Mouse (Mus musculus): ENCODE measurements at regions not wholly inside any gene's neighbourhood (a gene's known extent, or its start where the extent isn't known, plus 50 kb on each side); places are given as distances from the start of the nearest gene placed in this dataset.
A peak's percentile ranks its signal among the peaks of the same experiment; 100 is the strongest.

GRCm38 (mm10) chr2:33974737-33975422 lies 87.1 kb upstream of the Mvb12b start:
- Histone ChIP-seq H3K4me2 (ENCODE audit: low read depth, low read length) (no peak overlapping the region), H3K4me1 (ENCODE audit: control insufficient read depth, insufficient read depth, low read length) (peaks cover 15% of the 10 kb centered on the region), H3K9ac (replicated peaks; ENCODE audit: low read depth, low read length) (no peak overlapping the region), H3K9me3 (ENCODE audit: control insufficient read depth, low read length) (no peaks in the 10 kb centered on the region), H3K27me3 (ENCODE audit: control insufficient read depth, insufficient read depth, low read length) (no peaks in the 10 kb centered on the region), H3K27ac (ENCODE audit: low read depth, low read length) (peak overlapping the region; percentile 52), H3K4me3 (ENCODE audit: low read depth, low read length) (no peak overlapping the region), H3K36me3 (ENCODE audit: control insufficient read depth, insufficient read depth, low read length) (no peaks in the 10 kb centered on the region)
- ATAC-seq (ENCODE audit: low read depth) = 0 out of 2 replicates have a peak, but pooled peaks have one; percentile 36
- 41% methylated on average over 15 of the region's 15 CpGs for WGBS

- Histone ChIP-seq H3K4me3 (ENCODE audit: low read depth, low read length) (no peak overlapping the region), H3K36me3 (ENCODE audit: control insufficient read depth, insufficient read depth, low read length) (no peaks in the 10 kb centered on the region), H3K4me1 (ENCODE audit: control insufficient read depth, insufficient read depth, low read length) (peaks cover 15% of the 10 kb centered on the region), H3K9me3 (ENCODE audit: control insufficient read depth, low read length) (no peaks in the 10 kb centered on the region), H3K27ac (ENCODE audit: low read depth, low read length) (peak overlapping the region; percentile 52), H3K4me2 (ENCODE audit: low read depth, low read length) (no peak overlapping the region), H3K9ac (replicated peaks; ENCODE audit: low read depth, low read length) (no peak overlapping the region), H3K27me3 (ENCODE audit: control insufficient read depth, insufficient read depth, low read length) (no peaks in the 10 kb centered on the region)
- 0 out of 2 replicates have a peak, but pooled peaks have one; percentile 16 for ATAC-seq (ENCODE audit: low read depth)
- 93% methylated on average over 3 of the region's 3 CpGs for WGBS
Measured at GRCm38 (mm10) chr2:33974031-33974430, 86.3 kb upstream of the Mvb12b start.

GRCm38 (mm10) chr2:33973213-33973834 lies 85.6 kb upstream of the Mvb12b start:
- Histone ChIP-seq H3K4me1 (ENCODE audit: control insufficient read depth, insufficient read depth, low read length) (peaks cover 15% of the 10 kb centered on the region), H3K4me2 (ENCODE audit: low read depth, low read length) (no peak overlapping the region), H3K27me3 (ENCODE audit: control insufficient read depth, insufficient read depth, low read length) (no peaks in the 10 kb centered on the region), H3K27ac (ENCODE audit: low read depth, low read length) (peak overlapping the region; percentile 52), H3K9me3 (ENCODE audit: control insufficient read depth, low read length) (no peaks in the 10 kb centered on the region), H3K36me3 (ENCODE audit: control insufficient read depth, insufficient read depth, low read length) (no peaks in the 10 kb centered on the region), H3K4me3 (ENCODE audit: low read depth, low read length) (no peak overlapping the region), H3K9ac (replicated peaks; ENCODE audit: low read depth, low read length) (no peak overlapping the region)
- 60% methylated on average over 4 of the region's 4 CpGs for WGBS
- ATAC-seq (ENCODE audit: low read depth) = peak; percentile 82

GRCm38 (mm10) chr2:33966984-33967421 lies 79.3 kb upstream of the Mvb12b start:
- peak; percentile 56; the same call in 1 of the 2 replicates for ATAC-seq (ENCODE audit: low read depth)
- peak overlapping the region; percentile 44 for H3K27ac ChIP-seq (ENCODE audit: low read depth, low read length)
- H3K36me3 ChIP-seq (ENCODE audit: control insufficient read depth, insufficient read depth, low read length) = no peaks in the 10 kb centered on the region
- H3K9ac ChIP-seq (replicated peaks; ENCODE audit: low read depth, low read length) = 0 out of 2 replicates have a peak overlapping the region, but pooled peaks have one; percentile 28
- 34% methylated on average over 7 of the region's 7 CpGs for WGBS
- no peaks in the 10 kb centered on the region for H3K27me3 ChIP-seq (ENCODE audit: control insufficient read depth, insufficient read depth, low read length)
- peak overlapping the region; percentile 34 for H3K4me2 ChIP-seq (ENCODE audit: low read depth, low read length)
- no peaks in the 10 kb centered on the region for H3K9me3 ChIP-seq (ENCODE audit: control insufficient read depth, low read length)
- 0 out of 2 replicates have a peak overlapping the region, but pooled peaks have one; percentile 9 for H3K4me3 ChIP-seq (ENCODE audit: low read depth, low read length)
- peaks cover 9% of the 10 kb centered on the region for H3K4me1 ChIP-seq (ENCODE audit: control insufficient read depth, insufficient read depth, low read length)

- H3K9me3 ChIP-seq (ENCODE audit: control insufficient read depth, low read length) = no peaks in the 10 kb centered on the region
- H3K4me1 ChIP-seq (ENCODE audit: control insufficient read depth, insufficient read depth, low read length) = peaks cover 9% of the 10 kb centered on the region
- H3K27me3 ChIP-seq (ENCODE audit: control insufficient read depth, insufficient read depth, low read length) = no peaks in the 10 kb centered on the region
- peak; percentile 18; the same call in 1 of the 2 replicates for ATAC-seq (ENCODE audit: low read depth)
- H3K4me3 ChIP-seq (ENCODE audit: low read depth, low read length) = 0 out of 2 replicates have a peak overlapping the region, but pooled peaks have one; percentile 9
- peak overlapping the region; percentile 34 for H3K4me2 ChIP-seq (ENCODE audit: low read depth, low read length)
- WGBS = 20% methylated on average over 35 of the region's 35 CpGs
- H3K36me3 ChIP-seq (ENCODE audit: control insufficient read depth, insufficient read depth, low read length) = no peaks in the 10 kb centered on the region
- 0 out of 2 replicates have a peak overlapping the region, but pooled peaks have one; percentile 28 for H3K9ac ChIP-seq (replicated peaks; ENCODE audit: low read depth, low read length)
- H3K27ac ChIP-seq (ENCODE audit: low read depth, low read length) = peak overlapping the region; percentile 44
Measured at GRCm38 (mm10) chr2:33966389-33966983, 78.7 kb upstream of the Mvb12b start.

GRCm38 (mm10) chr2:33964096-33964495 lies 76.3 kb upstream of the Mvb12b start:
- ATAC-seq (ENCODE audit: low read depth) = no peak
- Histone ChIP-seq H3K9ac (replicated peaks; ENCODE audit: low read depth, low read length) (no peak overlapping the region), H3K36me3 (ENCODE audit: control insufficient read depth, insufficient read depth, low read length) (no peaks in the 10 kb centered on the region), H3K27me3 (ENCODE audit: control insufficient read depth, insufficient read depth, low read length) (no peaks in the 10 kb centered on the region), H3K9me3 (ENCODE audit: control insufficient read depth, low read length) (no peaks in the 10 kb centered on the region), H3K27ac (ENCODE audit: low read depth, low read length) (no peak overlapping the region), H3K4me1 (ENCODE audit: control insufficient read depth, insufficient read depth, low read length) (peaks cover 9% of the 10 kb centered on the region), H3K4me3 (ENCODE audit: low read depth, low read length) (no peak overlapping the region), H3K4me2 (ENCODE audit: low read depth, low read length) (no peak overlapping the region)
- WGBS = 89% methylated on average over 5 of the region's 5 CpGs

- H3K4me2 ChIP-seq (ENCODE audit: low read depth, low read length) = no peak overlapping the region
- no peak overlapping the region for H3K27ac ChIP-seq (ENCODE audit: low read depth, low read length)
- H3K27me3 ChIP-seq (ENCODE audit: control insufficient read depth, insufficient read depth, low read length) = no peaks in the 10 kb centered on the region
- no peaks in the 10 kb centered on the region for H3K36me3 ChIP-seq (ENCODE audit: control insufficient read depth, insufficient read depth, low read length)
- WGBS = 69% methylated on average over 14 of the region's 14 CpGs
- H3K9ac ChIP-seq (replicated peaks; ENCODE audit: low read depth, low read length) = no peak overlapping the region
- H3K4me1 ChIP-seq (ENCODE audit: control insufficient read depth, insufficient read depth, low read length) = peaks cover 9% of the 10 kb centered on the region
- ATAC-seq (ENCODE audit: low read depth) = no peak
- H3K9me3 ChIP-seq (ENCODE audit: control insufficient read depth, low read length) = no peaks in the 10 kb centered on the region
- no peak overlapping the region for H3K4me3 ChIP-seq (ENCODE audit: low read depth, low read length)
Measured at GRCm38 (mm10) chr2:33962355-33963037, 74.8 kb upstream of the Mvb12b start.

GRCm38 (mm10) chr2:33961566-33961965 lies 73.8 kb upstream of the Mvb12b start:
- no peak overlapping the region for H3K4me2 ChIP-seq (ENCODE audit: low read depth, low read length)
- no peaks in the 10 kb centered on the region for H3K9me3 ChIP-seq (ENCODE audit: control insufficient read depth, low read length)
- peaks cover 4% of the 10 kb centered on the region for H3K4me1 ChIP-seq (ENCODE audit: control insufficient read depth, insufficient read depth, low read length)
- WGBS = 78% methylated on average over 2 of the region's 2 CpGs
- H3K27me3 ChIP-seq (ENCODE audit: control insufficient read depth, insufficient read depth, low read length) = no peaks in the 10 kb centered on the region
- no peak overlapping the region for H3K27ac ChIP-seq (ENCODE audit: low read depth, low read length)
- ATAC-seq (ENCODE audit: low read depth) = no peak
- H3K36me3 ChIP-seq (ENCODE audit: control insufficient read depth, insufficient read depth, low read length) = no peaks in the 10 kb centered on the region
- H3K9ac ChIP-seq (replicated peaks; ENCODE audit: low read depth, low read length) = no peak overlapping the region
- no peak overlapping the region for H3K4me3 ChIP-seq (ENCODE audit: low read depth, low read length)

Data from neural tube, embryonic 14.5 days (tissue).